Mouse (Mus musculus) brain, adult 2 months (tissue): ENCODE results near the gene Pcsk7.

ENCODE experiments used
- DNase-seq: peaks from one replicate; pipeline ENCODE4 v3.0.0; 2011; ENCODE audit warnings: low read depth, low spot score

Gene Pcsk7

GRCm38 (mm10) chr9:45938952-45939637 is 32.8 kb downstream of the Pcsk7 start:
- DNase-seq, result no peak

DNA sequence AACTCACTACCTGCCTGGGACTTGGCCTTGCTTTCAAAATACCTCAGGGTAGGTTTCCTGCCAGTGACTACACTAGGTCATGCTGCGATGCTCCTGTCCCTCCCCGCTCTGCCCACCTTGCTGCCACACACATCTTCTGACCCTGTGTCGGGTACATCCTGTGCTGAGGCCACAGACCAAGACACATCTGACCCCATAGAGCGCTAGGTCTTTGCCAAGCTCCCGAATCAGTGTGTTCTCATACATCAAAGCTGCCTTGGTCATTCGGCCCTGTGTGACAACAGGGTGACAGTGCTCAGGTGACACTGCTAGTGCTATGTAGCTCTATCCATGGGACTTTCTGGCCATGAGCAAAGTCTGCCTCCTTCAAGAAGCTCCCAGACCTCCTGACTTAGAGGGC is 33.5 kb downstream of the Pcsk7 start:
- no peak for DNase-seq

DNA sequence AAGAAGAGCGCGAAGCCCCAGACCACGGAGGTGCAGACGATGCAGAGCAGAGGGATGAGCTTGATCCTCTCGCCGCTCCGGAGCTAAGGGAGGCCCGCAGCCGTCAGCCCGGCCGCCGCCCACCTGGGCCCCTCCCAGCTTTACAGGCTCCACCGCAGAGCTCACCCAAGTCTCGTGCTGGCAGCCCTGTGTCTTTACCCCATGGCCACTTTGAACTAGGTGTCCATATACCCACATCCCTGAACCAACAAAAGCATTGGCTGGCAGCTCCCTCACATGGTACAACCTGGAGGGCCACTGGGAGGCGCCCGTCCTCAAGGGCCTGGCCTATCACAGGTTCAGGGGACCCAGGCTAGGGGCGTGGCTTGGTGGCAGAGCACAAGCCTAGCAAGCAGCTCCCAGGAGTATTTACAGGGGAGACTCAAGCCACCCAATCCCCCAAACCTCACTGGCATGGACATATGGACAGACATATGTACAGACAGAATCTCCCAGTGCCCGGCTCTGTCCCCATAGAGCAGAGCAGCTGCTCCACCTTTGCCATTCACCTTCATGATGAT is 35.1 kb downstream of the Pcsk7 start:
- peak; percentile 40 for DNase-seq

- no peak for DNase-seq
Measured at GRCm38 (mm10) chr9:45942464-45942863, 36.2 kb downstream of the Pcsk7 start.

DNA sequence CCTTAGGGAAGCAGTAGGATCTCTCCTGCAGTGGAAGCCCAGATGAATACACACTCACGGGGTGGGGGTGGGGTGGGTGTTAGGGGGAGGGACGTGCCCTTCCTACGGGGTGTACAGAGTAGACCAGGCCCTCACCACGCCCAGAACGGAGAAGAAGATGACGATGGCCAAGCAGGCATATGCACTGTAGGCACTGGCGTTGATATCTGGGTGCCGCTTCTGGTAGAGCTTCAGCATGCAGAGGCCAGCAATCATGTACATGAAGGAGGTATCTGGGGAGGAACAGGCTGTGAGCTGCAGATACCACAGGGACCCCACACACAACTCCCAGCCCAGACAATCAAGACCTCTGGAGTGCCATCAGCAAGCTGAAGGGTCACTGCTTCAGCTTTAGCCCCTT is 36.6 kb downstream of the Pcsk7 start:
- DNase-seq, result no peak

- peak; percentile 71 for DNase-seq
Measured at GRCm38 (mm10) chr9:45943628-45944505, 37.6 kb downstream of the Pcsk7 start.

GRCm38 (mm10) chr9:45944506-45945400 is 38.5 kb downstream of the Pcsk7 start:
- peak; percentile 67 for DNase-seq

- DNase-seq, result peak; percentile 47
Measured at GRCm38 (mm10) chr9:45945721-45946120, 39.4 kb downstream of the Pcsk7 start.

GRCm38 (mm10) chr9:45946182-45946871 is 40.0 kb downstream of the Pcsk7 start:
- DNase-seq, result no peak

GRCm38 (mm10) chr9:45946872-45947183 is 40.5 kb downstream of the Pcsk7 start:
- DNase-seq, result no peak

DNA sequence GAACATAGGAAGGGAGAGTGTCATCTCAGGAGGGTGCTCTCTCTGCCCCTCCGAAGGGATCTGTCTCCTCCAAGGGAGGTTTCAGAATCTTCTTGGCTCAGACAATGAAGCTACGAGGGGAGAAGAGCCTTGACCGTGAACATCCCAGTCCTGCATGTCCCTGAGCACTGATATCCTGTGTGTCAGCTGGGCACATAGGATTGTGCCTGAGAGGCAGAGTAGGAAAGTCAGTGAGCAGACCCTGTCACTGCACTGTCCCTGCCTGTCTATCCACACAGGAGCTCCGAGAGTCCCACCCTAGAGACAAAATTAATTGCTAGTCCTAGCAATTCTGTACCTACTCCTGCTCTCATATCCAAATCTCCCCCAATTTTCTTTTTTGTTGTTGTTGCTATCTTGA is 45.8 kb downstream of the Pcsk7 start:
- no peak for DNase-seq

GRCm38 (mm10) chr9:45952890-45953289 is 46.6 kb downstream of the Pcsk7 start:
- DNase-seq, result no peak

DNA sequence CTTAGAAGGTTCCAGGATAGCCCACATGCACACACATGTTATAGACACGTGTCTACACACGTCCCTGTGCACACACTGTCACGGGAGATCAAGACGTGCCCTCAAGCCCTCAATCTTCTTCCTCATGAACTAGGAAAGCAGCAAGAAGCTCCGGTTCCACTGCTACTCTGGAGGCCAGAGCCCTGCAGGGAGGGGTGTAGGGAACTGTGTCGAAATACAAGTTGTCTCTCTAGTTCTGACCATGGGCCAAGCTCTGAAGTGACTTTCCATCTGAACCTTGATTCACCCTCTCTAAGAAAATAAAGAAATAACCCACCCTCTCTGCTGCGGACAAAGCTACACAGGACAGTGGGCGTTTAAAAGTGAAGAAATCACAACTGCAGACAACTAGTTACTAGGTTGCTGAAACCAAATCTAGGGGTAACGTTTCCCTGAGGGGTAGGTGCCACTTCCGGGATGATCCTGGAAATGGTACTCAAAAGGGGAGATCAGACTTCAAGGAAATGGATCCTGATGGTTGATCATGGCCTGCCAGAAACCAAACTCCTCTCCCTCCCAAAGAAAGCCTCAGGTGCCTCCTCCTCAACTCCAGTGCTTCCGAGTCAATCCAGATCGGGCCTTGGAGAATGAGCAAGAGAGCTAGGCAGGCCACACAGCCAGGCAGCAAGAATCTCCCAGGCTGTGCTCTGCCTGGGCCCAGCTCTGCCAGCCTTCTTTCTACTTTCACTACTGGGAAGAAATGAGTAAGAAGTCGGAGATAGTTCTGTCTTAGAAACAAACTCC is 47.4 kb downstream of the Pcsk7 start:
- no peak for DNase-seq

GRCm38 (mm10) chr9:45954294-45955106 is 48.2 kb downstream of the Pcsk7 start:
- peak; percentile 73 for DNase-seq

GRCm38 (mm10) chr9:45955107-45955963 is 49.0 kb downstream of the Pcsk7 start, which contains the start of gene Sidt2:
TSS of gene Sidt2 (minus strand) at chr9:45955258.
- peak; percentile 96 for DNase-seq

DNA sequence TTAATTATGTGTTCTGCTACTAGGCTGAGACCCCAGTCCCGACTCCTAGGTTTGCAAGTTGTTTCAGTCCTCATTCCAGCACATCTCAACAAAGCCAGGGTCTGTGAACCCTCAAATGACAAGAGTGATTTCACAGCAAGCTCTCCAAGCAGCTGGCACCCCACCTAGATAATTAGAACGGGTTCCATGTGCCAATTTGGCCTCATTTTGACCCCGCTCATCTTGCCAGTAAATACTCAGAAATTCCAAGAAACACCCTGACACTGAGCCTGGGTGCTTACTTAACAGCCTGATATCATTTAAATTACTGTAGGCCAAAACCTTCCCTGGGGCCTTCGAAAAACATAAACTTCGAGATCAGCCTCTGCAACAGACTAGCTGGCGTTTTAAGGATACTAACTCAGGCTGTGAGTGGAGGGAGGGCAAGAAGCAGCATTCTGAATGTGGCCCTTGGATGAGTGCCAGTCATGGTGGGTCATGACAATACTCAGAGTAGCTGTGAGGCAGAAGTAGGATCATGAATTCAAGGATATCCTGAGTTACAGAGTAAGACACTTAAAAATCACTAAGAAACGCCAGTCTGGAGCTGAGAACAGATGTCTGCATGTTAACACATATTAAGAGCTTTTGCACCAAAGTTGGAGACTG is 51.9 kb downstream of the Pcsk7 start:
- no peak for DNase-seq

- peak; percentile 42 for DNase-seq
Measured at GRCm38 (mm10) chr9:45958851-45959250, 52.6 kb downstream of the Pcsk7 start.

DNA sequence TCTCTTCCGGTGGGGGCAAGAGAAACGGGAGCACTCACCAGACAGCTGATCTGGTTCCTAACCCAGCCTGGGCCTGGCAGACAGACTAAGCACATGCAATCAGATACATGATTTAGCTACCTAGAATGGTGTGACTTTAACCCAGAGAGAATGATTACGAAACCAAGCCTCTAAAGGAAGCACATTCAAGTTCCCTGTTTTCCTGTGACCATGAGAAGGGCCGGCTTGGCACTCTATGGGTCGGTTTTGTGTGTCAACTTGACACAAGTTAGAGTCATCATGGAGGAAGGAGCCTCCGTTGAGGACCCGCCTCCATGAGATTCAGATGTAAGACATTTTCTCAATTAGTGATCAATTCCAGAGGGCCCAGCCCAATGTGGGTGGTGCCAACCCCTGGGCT is 53.4 kb downstream of the Pcsk7 start:
- DNase-seq, result no peak
